Mouse (Mus musculus): Measurements from ENCODE around the gene Pcif1.
"Not testable (repeated sequence)": the region's sequence is repeated elsewhere in the genome, so short reads cannot be mapped to it uniquely, and the experiment has no call there.

Gene Pcif1

DNA sequence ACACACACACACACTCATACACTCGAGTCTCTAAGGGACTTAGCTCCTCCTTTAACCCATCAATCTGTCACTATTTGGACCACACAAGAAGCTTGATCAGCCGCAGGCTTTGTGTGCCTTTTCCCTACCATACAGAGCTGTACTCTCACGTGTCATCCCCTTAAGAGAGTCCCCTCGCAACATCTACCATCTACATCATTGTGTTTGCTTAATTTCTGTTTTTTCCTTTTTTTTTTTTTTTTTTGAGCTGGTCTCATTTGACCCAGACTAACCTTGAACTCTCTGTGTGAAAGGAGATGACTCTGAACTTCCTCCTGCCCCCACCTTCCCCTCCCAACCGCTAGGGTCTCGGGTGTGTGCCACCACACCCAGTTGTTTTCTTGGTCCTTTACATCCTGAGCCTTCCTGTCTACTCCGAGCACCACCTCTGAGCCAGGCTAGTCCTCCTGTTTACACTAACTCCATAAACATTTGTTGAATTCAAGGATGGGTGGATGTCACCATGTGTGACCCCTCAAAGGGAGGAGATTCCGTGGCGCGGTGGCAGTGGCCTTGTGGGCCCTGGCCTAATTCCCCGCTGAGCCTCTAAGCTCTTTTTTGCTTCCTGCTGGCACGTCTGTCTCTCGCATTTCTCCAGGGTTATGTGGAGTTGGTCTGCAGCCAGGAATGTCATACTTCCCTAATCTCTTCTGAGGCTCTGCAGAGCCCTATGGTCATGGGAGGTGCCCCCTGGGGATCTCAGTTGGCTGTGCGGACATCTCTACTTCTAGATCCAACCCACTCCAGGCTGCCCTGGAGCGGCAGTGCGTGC, 12.2 kb upstream of the Pcif1 start:
- DNase-seq (ENCODE audit: low spot score), result no peak

DNA sequence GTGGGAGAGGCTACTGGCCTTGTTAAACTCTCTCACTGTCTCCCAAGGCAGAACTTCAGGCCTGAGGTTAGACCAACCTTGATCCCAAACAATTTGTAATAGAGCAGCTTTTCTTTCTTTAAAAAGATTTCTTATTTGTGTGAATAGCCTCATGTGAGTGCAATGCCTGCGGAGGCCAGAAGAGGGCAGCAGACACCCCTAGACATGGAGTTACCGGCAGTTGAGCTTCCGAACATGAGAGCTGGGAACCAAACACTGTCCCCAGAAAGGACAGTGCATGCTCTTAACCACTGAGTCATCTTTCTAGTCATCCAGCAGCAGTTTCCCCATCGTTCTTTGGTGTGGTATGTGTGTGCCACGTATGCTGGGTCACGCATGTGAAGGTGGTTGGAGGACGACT, 11.5 kb upstream of the Pcif1 start:
- DNase-seq (ENCODE audit: low spot score), result no peak

DNA sequence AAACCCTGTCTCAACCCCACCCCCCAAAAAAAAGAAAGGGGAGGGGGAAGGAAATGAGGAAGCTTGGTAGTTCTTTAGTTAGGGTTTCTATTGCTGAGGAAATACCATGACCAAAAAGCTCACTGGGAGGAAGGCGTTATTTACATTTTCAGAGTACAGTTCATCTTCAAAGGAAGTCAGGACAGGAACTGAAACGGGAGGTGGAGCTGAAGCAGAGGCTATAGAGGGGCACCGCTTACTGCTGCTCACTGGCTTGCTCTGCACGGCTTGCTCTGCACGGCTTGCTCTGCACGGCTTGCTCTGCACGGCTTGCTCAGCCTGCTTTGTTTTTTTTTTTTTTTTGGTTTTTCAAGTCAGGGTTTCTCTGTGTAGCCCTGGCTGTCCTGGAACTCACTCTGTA, 10.6 kb upstream of the Pcif1 start:
- DNase-seq (ENCODE audit: low spot score), result no peak

DNA sequence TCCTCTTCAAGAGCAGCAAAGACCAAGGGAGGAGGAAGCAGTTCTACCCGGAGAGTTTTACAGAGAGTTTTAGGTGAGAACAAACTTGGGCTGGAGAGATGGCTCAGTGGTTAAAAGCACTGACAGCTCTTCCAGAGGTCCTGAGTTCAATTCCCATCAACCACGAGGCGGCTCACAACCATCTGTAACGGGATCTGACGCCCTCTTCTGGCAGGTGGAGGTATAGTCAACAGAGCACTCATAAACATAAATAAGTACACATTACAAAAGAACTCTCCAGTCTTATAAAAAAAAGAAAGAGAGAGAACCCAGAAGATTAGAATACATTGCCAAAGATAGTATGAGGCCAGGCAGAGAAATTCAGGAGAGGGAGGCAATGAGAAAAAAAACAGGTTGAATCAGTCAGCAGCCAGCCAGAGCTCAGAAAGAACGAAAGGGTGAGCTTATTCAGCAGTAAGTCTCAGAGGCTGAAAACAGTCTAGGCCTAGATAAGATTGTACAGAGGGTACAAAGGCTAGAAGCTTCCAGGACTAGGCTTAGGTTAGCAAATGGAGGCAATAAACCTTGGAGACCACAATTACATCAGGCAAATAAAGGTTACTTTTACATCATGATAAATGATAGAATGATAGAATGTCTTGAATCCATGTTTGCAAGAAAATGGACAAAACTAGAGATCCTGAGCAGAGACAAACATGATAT, 7.4 kb upstream of the Pcif1 start:
- no peak for DNase-seq (ENCODE audit: low spot score)

DNA sequence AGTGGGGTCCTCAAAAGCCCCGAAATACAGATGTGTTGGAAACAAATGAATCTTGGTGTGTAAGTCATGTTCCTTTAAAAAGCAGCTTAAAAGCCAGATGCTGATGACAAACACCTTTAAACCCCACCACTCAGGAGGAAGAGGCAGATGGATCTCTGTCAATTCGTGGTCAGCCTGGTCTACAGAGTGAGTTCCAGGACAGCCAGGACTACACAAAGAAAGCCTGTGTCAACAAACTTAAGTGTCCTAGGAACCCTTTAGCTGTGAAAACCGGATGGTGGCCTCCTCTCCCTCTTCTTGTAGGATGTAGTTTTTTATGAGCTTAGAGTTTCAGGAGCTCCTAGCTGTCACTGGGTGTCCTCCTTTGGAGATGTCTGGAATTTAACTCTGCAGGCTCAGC, 5.5 kb upstream of the Pcif1 start:
- no peak for DNase-seq (ENCODE audit: low spot score)

DNA sequence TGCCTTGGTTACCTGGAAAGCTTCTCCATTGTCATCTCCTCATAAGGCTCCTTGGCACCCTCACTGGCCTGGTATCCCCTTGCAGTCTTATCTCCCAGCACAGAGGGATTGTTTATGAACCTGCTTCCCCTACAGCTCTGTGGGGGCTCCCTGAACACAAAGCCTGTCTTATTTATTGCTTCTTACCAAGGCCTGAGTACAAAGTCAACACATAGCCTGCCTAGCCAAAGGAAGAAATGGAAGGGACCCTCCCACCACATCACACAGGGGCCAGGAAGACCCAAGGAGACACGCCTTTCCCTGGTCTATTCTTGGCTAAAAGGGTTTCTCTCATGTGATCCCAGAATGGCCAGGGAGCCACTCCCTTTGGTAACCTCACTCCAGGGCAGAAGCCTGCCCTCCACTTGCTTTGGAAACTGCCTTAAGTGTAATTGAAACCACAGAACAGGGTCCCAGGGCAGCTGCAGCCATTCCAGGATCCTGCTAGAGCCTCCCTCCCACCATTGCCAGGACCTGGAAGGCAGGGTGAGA, 4.8 kb upstream of the Pcif1 start:
- DNase-seq (ENCODE audit: low spot score), result no peak

DNA sequence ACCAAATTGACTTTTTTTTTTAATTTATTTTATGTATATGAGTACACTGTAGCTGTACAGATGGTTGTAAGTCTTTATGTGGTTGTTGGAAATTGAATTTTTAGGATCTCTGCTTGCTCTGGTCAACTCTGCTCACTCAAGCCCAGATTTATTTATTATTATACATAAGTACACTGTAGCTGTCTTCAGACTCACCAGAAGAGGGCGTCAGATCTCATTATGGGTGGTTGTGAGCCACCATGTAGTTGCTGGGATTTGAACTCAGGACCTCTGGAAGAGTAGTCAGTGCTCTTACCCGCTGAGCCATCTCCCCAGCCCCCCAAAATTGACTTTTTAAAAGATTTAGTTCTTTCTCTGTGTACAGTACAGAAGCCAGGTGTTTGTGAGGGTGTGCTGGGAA, 3.5 kb upstream of the Pcif1 start:
- not testable (repeated sequence) for DNase-seq (ENCODE audit: low spot score)

DNA sequence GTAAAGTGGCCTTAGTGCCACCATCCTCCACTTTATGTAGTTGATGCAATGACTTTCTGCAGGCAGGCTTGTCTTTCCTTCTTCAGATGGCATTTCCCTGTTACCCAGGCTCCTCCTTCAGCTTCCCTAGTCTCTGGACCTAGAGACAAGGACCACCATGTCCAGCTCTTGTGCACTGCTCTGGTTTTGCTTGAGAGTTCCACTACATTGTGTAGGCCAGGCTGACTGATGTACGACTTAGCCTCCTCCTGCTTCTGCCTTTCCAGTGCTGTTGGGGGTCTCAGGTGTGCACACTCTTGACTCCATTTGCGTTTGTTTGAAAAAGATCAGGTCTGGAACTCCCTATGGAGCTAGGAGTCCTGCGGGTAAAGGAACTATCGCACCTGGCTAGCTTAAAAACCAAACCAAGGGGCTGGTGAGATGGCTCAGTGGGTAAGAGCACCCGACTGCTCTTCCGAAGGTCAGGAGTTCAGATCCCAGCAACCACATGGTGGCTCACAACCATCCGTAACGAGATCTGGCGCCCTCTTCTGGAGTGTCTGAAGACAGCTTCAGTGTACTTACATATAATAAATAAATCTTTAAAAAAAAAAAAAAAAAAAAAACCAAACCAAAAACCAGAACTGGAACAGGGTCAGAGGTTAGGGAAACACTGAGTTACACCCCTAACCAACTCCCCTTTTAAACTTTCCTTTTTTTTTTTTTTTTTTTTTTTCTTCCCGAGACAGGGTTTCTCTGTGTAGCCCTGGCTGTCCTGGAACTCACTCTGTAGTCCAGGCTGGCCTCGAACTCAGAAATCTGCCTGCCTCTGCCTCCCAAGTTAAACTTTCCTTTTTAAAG, 1.5 kb upstream of the Pcif1 start:
- not testable (repeated sequence) for DNase-seq (ENCODE audit: low spot score)

DNA sequence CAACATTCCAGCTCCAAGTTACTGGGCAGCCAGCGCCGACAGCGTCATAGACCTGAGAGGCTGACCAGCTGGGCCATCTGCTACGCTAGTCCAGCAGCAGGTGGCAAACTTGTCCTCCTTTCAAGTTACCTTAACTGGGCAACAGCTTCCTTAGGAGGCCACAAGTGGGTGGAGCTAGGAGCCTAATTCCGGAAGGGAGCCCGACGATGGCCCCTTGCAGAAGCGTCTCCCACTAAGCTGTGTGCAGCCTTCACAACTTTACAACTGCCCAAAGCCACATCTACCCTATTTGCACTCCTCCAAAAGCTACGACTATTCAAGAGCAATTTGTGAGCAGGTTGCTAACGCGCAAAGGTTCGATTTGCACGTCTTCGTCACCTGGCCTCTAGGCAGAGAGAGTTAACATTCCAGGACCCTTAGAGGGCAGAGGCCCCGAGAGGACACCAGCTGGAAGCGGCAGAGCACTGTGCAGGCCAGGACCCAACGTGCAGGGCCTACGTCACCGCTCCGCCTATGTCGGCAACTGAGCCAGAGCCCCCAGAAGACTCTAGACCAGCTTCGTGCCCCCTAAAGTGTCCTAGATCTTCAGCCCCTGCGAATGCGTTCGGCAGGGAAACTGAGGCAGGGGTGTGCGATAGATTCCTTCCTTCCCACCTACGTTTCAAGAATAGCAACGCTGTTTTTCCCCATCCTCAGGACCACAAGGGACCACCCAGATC, 436 bp upstream of the Pcif1 start:
- DNase-seq (ENCODE audit: low spot score), result peak; percentile 72

DNA sequence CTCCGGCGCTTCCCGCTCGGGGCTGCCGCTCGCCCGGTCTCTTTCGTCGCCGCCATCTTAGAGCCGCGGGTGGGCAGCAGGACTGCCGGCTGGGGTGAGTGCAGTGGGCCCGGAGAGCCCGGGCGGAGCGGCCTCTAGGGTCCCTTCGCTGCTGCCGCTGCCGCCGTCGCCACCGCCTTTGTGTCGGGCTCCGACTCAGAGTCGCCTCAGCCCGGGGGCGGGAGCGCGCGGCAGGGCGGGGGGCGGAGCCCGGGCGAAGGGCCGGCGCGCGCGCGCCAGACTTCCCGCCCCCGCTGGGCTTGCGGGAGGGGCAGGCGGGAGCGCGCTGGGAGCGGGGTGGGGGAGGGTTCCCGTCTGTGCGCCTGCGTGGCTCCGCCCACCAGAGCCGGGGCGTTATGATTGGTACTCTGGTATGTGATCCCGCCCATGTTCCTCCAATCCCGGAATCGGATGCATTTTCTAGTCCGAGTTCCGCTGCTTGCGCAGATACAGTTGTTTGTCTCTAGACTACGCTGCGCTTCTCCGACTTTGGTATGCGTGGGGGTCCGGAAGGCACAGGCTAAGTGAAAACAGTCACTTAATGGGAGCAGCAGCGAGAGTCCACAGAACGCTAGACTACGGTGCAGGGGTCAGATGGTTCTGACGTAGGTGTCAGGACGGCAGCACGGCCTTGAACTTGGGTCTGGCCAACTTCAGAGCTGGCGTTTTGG, 619 bp downstream of the Pcif1 start:
- peak; percentile 96 for DNase-seq (ENCODE audit: low spot score)

DNA sequence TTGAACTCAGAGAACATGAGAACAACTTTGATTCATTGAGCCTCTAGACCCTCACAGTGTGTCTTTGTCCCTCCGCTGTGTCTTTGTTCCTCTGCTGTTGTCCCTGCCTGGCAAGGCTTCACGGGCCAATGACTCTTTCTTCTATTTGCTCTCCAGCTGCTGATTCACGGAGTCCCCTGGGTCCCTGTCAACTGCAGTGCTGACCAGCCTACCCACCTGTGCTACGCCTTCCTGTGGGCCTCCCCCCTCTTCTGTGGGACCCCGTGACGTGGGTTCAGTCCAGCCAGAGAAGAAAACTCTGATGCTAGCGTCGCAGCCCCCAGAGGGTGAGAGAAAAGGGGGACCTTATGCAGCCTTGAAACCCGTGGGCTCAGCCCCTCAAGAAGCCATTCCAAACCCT, 3.5 kb downstream of the Pcif1 start:
- no peak for DNase-seq (ENCODE audit: low spot score)

DNA sequence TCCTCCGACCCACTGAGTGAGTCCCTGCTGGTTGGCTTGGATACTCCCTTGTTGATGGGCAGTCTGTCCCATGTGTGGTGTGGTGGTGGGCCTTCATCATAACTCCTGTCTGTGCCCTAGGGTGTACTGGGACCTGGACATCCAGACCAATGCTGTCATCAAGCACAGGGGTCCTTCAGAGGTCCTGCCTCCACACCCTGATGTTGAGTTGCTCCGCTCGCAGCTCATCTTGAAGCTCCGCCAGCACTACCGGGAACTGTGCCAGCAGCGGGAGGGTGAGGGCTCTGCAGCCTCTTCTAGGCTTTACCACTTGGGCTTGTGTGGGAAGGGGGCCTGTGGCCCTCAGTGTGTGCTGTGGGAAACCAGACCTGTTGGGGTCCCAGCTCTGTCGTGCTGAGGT, 6.7 kb downstream of the Pcif1 start:
- no peak for DNase-seq (ENCODE audit: low spot score)

DNA sequence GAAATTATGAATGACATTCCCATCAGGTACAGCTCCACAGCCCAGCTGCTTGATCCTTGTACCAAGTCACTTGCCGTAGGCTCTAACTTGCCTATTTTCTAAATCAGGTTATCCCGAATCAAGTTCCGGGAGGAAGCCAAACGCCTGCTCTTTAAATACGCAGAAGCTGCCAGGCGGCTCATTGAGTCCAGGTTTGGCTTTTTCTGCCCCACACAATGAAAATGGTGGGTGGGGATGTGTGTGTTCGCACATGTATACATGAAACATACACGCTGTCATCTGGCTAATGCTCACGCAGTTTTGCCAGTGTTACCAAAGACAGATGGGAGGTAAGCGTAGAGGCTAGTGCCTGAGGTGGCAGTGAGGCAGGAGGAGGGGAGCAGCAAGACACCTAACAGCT, 7.5 kb downstream of the Pcif1 start:
- DNase-seq (ENCODE audit: low spot score), result no peak

DNA sequence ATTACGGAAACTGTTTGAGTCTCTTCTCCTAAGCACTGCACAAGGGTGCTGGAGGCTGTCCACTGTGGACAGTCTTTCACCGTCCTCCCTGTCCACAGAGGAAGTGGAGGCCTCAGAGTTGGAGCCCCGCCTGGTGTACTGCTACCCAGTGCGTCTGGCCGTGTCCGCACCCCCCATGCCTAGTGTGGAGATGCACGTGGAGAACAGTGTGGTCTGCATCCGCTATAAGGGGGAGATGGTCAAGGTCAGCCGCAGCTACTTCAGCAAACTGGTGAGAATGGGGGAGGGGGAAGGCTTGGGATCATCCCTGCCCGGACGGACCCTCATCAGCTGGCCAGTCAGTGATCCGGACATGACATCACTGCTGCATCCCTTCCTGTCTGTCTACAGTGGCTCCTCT, 9.9 kb downstream of the Pcif1 start:
- no peak for DNase-seq (ENCODE audit: low spot score)

DNA sequence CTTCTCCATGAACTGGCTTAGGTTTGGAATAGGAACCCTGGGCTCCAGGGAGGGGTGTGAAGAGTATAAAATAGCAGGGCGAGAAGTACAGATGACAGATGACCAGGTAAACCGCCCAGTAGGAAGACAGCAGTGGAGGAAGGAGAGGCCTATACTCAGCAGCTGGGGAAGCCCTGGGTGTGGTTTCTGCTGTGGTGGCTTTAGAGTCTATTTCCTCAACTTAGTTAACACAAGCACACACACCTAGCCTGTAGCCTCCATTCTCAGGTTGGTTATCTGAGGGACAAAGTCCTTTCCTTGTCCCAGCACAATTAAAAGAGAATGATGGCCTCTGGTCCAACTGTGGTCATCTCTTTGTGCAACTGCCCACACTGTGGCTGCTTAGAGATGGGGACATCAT, 10.9 kb downstream of the Pcif1 start:
- DNase-seq (ENCODE audit: low spot score), result no peak

DNA sequence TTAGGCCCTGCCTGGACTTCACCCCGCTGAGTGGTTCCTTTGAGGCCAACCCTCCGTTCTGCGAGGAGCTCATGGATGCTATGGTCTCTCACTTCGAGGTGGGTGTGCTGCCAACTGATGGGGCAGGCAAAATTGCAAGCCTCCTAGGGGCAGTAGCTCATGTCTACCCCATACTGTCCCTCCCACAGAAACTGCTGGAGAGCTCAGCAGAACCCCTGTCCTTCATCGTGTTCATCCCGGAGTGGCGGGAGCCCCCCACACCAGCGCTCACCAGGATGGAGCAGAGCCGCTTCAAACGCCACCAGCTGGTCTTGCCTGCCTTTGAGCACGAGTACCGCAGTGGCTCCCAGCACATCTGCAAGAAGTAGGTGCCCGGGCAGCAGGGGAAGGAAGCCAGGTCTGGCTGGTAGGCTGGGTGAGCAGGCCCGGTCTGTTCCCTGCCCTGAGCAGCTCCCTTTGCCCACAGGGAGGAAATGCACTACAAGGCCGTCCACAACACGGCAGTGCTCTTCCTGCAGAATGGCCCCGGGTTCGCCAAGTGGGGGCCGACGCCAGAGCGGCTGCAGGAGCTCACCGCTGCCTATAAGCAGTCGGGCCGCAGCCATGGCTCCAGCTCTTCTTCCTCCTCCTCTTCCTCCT, 11.4 kb downstream of the Pcif1 start:
- DNase-seq (ENCODE audit: low spot score), result no peak

DNA sequence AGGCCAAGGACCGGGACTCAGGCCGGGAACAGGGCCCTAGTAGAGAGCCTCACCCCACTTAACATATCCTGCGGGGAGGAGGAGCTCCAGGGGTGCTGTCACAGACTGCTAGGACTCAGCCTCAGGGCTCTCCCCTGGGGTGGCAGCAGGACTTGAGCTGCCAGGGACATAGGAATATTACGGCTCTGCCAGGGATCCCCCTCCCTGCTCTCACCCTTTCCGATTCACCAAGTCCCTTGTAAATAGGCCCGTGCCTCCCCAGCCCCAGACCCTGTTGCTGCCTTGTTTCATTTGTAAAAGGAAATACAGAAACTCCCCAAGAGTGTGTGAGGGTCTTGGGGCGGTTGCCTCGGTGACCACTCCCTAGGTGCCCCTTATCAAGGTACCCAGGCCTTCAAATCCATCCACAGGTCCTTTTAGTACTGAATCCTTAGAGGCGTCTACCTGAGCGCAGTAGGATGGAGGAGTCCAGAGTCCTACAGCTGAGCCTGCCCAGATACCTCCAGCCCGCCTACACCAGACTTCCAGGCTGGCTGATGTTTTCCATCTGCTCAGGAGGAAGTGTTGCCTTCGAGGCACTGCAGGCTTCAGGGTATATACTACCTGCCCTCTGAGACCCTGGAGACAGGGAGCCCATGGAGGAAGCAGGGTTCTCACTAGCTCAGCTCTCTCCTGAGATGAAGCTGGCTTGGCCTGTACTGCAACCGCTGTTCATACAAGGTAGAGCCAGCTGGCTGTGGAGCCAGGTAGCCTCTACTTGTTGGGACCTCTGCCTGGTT, 12.1 kb downstream of the Pcif1 start:
- DNase-seq (ENCODE audit: low spot score), result no peak

DNA sequence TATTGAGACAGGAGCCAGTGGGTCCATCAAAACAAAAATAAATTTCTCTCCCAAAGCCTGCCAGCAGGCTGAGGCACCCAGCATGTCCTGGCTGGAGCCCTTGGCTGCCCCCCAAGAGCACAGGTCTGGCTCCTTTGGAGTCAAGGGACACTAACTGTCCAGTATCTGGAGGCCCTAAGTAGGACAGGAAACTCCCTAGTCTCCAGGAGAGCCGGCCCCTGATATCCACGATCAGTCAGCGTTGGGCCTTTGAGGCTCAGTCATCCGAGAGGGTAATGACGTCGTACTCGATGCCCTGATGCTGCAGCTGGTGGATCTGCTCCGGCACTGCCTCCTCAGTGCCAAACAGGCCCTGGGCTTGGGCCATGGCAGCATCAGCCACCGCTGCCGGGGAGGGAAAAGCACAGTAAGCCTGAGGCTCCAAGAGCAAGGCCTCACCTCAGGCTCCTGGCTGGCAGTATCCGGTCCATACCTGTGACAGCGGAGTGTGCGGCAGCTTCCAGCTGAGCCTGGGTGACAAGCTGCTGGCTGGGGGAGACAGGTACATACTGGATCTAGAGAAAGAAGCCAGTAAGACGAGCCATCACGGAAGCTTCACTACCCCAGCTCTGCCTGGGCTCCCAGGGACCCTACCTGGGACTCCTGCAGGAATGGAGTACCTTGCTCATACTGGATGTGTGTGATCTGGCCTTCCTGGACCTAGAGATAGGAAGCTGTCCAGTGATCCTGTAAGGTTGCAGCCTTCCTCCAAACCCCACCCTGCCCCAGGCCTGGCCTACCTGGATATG, 13.0 kb downstream of the Pcif1 start:
- DNase-seq (ENCODE audit: low spot score), result no peak

DNA sequence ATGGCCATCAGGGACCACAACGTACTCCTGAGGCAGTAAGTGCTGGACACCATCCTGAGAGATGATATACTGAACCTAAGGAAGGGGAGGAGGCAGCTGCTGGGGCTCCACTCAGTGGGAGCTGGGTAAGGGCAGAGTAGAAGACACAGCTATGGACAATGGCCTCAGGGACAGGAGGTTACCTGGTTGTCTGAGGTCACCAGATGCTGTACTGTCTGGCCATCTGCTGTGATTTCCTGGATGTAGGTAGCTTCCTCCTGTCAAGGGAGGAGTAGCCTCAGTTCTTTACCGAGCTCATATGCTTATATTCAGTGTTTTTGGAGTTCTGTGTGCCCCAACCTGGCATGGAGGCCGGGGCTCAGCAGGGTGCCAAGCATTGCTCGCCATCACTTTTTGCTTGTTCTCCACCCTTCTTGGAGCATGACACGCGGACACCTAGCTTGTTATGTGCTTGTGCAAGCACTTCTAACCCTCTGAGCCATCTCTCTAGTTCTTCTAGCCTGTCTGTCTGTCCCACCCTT, 13.7 kb downstream of the Pcif1 start:
- DNase-seq (ENCODE audit: low spot score), result no peak

Data from c-Kit-positive CD71-positive TER-119-positive erythroid progenitor cells, embryonic 14.5 days (primary cell).